Mouse (Mus musculus) hindbrain, embryonic 13.5 days (tissue): Measurements from ENCODE around the gene Stk11ip. TPM values are rescaled to one million over a fixed set of nuclear protein-coding genes. Genes with fewer than 3 reads are reported as not detected.

Experiments used
- ATAC-seq: fragments of 200-750 bp; cut with Nextera tagmentation; 2 replicates; pipeline ENCODE4 v1.8.0; 2017; ENCODE audit warnings: moderate TSS enrichment; ENCODE audit not compliant: low FRiP score
- H3K27ac ChIP-seq: fragments of 300-500 bp; sonication (generic); 2 replicates; pipeline ENCODE4 v1.5.1; 2015; ENCODE audit warnings: inconsistent platforms, mild to moderate bottlenecking, moderate library complexity
- H3K27me3 ChIP-seq: fragments of 300-500 bp; sonication (generic); 2 replicates; pipeline ENCODE4 v1.6.1; 2015; ENCODE audit warnings: mild to moderate bottlenecking, inconsistent platforms
- H3K36me3 ChIP-seq: fragments of 300-500 bp; sonication (generic); 2 replicates; pipeline ENCODE4 v1.6.1; 2015; ENCODE audit warnings: mild to moderate bottlenecking, inconsistent platforms
- H3K4me1 ChIP-seq: fragments of 300-500 bp; sonication (generic); replicated peaks from 2 replicates; pipeline ENCODE4 v1.6.1; 2015; ENCODE audit warnings: inconsistent platforms
- H3K4me2 ChIP-seq: fragments of 300-500 bp; sonication (generic); 2 replicates; pipeline ENCODE4 v1.6.1; 2015; ENCODE audit warnings: inconsistent platforms, mild to moderate bottlenecking, moderate library complexity
- H3K4me3 ChIP-seq: fragments of 300-500 bp; sonication (generic); 2 replicates; pipeline ENCODE4 v1.5.1; 2015; ENCODE audit warnings: mild to moderate bottlenecking, inconsistent platforms
- H3K9ac ChIP-seq: fragments of 300-500 bp; sonication (generic); 2 replicates; pipeline ENCODE4 v1.6.1; 2015; ENCODE audit warnings: mild to moderate bottlenecking, inconsistent platforms
- H3K9me3 ChIP-seq: fragments of 300-500 bp; sonication (generic); 2 replicates; pipeline ENCODE4 v1.6.1; 2016; ENCODE audit warnings: inconsistent platforms
- WGBS: fragments of 180-500 bp; shearing (Covaris S2); methylation state at CpG from one replicate; pipeline ENCODE4 v1.1.7; 2015; 5-methylcytosine and 5-hydroxymethylcytosine counted together
- polyA plus RNA-seq: library from polyadenylated mRNA; unstranded; fragments of >200 nt; fragmentation: Nextera tagmentation; extraction: Ambion mirVana; gene quantifications from 2 replicates; pipeline ENCODE4 v1.2.1, GENCODE M21; 2015

Stk11ip gene
- polyA plus RNA-seq, 1 experiment from 2014 or later, result 18.6 TPM

DNA sequence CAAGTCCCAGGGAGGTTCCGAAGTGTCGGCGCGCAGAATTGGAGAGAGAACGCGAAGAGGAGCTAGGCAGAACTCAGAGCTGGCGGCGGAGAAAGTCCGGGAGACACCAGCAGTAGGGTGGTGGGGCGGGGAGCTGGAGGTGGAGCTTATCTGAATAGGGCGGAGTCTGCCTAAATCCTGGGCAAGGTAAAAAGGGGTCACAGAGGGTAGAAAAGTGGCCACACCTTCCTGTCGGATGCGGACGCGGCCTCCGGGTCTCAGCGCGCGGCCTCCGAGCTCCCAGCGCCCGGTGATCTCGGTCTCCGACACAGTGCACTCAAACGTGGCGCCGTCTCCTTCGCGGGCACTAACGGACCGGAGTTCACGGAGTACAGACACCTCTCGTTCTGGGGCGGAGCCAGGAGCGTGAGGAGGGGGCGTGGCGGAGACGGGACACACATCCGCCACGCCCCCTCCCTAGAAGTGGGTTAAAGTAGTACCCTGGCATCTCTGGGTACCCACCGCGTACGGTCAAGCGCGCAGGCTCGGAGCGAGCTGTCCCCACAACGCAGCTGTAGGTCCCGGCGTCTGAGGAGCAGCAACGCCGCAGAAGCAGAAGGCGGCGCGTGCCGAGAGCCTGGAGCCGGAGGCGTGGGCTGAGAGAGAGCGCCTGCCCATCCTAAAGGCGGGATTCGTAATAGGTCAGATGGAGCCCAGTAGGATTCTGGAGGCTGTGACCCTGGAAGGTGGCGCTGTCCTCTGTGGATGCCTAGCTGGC is 33.7 kb upstream of the Stk11ip start:
- Histone ChIP-seq H3K27me3 (peaks cover 100% of the 10 kb centered on the region), H3K4me1 (peaks cover 31% of the 10 kb centered on the region), H3K36me3 (peaks cover 57% of the 10 kb centered on the region), H3K4me3 (peak overlapping the region; percentile 49), H3K9me3 (no peaks in the 10 kb centered on the region), H3K4me2 (peak overlapping the region; percentile 86), H3K27ac (no peak overlapping the region), H3K9ac (peak overlapping the region; percentile 68)
- WGBS, result under 1% methylated on average over 62 of the region's 62 CpGs
- peak; percentile 70 for ATAC-seq

DNA sequence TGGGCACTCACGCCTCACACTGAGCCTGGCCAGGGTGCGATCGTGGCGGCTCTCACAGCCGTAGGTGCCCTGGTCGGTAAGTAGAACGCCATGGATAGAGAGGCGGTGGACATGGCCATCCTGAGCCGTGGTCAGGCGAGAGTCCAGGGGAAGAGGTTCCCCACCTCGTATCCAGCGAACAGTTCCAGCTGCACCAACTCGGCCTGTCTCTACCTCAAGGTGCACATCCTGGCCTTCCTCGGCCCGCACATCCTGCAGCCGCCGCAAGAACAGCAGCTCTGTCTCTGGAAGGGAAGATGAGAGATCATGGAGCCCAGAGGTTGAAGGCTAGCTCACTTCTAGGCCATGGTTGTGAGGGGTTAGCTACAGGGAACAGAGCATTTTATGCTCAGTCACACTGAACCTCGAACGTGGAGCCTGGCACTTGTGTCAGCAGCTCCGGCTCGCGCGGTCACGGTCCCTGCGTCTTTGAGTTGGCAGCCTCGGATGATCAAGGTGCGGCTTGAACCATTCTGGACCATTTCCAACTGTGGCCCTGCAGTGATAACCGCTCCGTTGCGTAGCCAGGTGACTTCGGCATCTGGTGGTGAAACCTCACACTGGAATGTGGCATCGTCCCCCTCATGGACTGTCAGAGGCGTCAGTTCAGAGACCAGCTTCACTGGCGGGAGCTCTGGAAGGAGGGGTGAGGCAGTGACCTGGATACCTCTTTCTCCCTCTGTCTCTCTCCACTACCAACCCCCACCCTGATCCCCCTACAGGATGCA is 30.4 kb upstream of the Stk11ip start:
- 83% methylated on average over 34 of the region's 34 CpGs for WGBS
- ATAC-seq, result no peak
- no peak overlapping the region for H3K27ac ChIP-seq
- H3K4me1 ChIP-seq, result peaks cover 22% of the 10 kb centered on the region
- H3K9ac ChIP-seq, result no peak overlapping the region
- H3K36me3 ChIP-seq, result peaks cover 23% of the 10 kb centered on the region
- no peak overlapping the region for H3K4me3 ChIP-seq
- no peaks in the 10 kb centered on the region for H3K9me3 ChIP-seq
- no peak overlapping the region for H3K4me2 ChIP-seq
- peaks cover 76% of the 10 kb centered on the region for H3K27me3 ChIP-seq

DNA sequence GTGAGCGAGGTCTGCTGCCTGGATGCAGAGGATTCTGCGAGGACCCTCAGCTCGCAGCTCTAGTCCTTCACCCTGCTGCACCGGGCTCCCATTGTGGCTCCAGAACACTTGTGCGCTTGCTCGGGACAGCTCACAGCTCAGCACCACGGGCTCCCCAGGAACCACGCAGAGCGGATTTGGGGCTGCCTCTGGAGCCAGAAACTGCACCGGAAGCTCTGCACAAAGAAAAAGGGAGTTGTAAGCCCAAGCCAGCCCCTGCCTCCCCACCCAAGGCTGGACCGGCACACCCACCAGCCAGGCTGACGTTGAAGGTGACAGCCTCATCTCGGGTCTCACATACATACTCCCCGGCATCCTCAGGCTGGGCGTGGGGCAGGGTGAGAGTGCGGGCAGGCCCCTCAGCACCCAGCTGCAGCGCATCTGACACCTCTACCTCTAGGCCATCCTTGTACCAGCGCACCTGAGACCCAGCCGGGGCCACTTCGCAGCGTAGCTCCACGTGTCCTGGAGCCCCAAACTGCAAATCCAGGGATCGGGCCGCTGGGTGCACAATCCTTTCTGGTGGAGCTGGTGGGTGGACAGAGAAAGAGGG is 28.7 kb upstream of the Stk11ip start:
- H3K4me1 ChIP-seq, result peaks cover 7% of the 10 kb centered on the region
- H3K27ac ChIP-seq, result no peak overlapping the region
- H3K27me3 ChIP-seq, result peaks cover 59% of the 10 kb centered on the region
- no peak overlapping the region for H3K4me3 ChIP-seq
- no peak for ATAC-seq
- H3K4me2 ChIP-seq, result no peak overlapping the region
- peaks cover 34% of the 10 kb centered on the region for H3K36me3 ChIP-seq
- peak overlapping the region; percentile 46 for H3K9ac ChIP-seq
- WGBS, result 40% methylated on average over 24 of the region's 24 CpGs
- H3K9me3 ChIP-seq, result no peaks in the 10 kb centered on the region

DNA sequence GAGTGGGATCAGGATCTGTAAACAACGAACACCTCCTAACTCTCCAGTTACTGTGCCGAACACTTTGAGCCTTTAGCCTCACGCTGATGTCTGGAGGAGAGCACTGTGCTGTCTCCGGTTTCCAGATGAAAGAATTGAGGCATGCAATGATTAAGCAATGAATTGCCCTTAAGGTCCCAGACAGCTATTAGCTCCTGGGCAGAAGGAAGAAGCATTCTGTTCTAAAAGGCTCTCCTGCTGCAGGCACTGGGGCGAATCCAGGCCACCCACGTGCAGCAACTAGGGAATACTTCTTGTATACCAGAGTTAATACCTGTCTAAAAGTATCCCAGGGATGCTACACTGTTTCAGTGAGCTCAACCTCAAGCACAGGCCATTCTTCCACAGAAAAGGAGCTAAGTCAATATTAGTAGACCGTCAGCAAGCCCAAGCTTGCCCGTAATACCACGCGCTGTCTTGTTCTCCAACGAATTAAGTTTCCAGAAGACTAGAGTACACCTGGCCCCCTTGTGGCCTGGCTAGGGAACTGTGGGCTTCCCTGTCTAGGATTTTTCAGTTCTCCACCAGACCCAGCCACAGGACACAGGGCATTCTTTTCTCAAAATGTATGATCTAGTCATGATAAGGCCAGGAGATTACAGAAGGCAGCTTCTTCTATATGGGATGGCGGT is 26.3 kb upstream of the Stk11ip start:
- WGBS, result 52% methylated on average over 12 of the region's 12 CpGs
- Histone ChIP-seq H3K4me3 (no peak overlapping the region), H3K9me3 (no peaks in the 10 kb centered on the region), H3K9ac (no peak overlapping the region), H3K4me2 (no peak overlapping the region), H3K27ac (no peak overlapping the region), H3K36me3 (peaks cover 53% of the 10 kb centered on the region), H3K4me1 (no peaks in the 10 kb centered on the region; the same call in 1 of the 2 replicates), H3K27me3 (peaks cover 35% of the 10 kb centered on the region)
- ATAC-seq, result no peak

DNA sequence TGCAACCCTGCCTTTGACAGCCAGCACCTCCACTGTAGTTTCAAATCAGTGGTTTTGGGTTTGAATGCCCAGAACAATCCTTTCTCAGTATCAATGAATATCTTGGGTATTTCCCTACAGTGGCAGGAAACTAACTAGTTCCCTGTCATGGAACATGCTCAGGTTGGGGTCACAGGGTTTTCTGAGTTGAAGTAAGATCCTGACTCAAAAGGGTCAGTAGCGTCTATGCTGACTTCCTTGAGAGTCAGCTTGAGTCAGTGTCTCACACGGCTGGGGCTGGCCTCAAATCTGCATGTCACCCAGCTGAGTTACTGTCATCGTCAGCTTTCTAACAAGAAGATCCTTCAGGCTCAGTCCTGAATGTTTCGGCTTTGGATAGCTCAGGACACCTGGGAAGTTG is 22.4 kb upstream of the Stk11ip start:
- WGBS, result 90% methylated on average over 4 of the region's 4 CpGs

DNA sequence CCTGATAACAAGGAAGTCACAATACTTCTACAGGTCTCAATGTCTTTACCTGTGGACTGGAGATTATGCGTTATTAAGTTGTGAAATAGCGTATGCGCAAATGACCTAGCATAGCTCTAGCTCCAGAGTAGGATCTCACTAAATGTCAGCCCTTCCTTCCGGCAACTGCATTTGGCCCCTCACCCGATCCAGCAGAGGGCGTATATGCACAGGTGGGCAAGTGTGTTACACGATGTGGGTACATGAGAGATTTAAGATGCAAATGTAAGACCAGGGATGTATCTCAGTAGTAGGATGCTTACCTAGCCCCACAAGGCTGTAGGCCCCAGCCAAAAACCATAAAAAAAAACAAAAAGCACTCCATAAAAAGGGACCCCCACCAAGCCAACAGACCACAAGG is 21.9 kb upstream of the Stk11ip start:
- no peak overlapping the region for H3K9ac ChIP-seq
- no peak for ATAC-seq
- H3K36me3 ChIP-seq, result peaks cover 67% of the 10 kb centered on the region
- peaks cover 11% of the 10 kb centered on the region for H3K4me1 ChIP-seq
- no peak overlapping the region for H3K4me2 ChIP-seq
- H3K4me3 ChIP-seq, result no peak overlapping the region
- H3K9me3 ChIP-seq, result no peaks in the 10 kb centered on the region
- 86% methylated on average over 7 of the region's 7 CpGs for WGBS
- peaks cover 18% of the 10 kb centered on the region for H3K27me3 ChIP-seq
- no peak overlapping the region for H3K27ac ChIP-seq

More for the DNA sequence above, 22.4 kb upstream of the Stk11ip start:
- Histone ChIP-seq H3K9ac (no peak overlapping the region), H3K27ac (no peak overlapping the region), H3K4me3 (no peak overlapping the region), H3K4me1 (peaks cover 6% of the 10 kb centered on the region; the same call in 1 of the 2 replicates), H3K9me3 (no peaks in the 10 kb centered on the region), H3K36me3 (peaks cover 67% of the 10 kb centered on the region), H3K4me2 (no peak overlapping the region), H3K27me3 (peaks cover 12% of the 10 kb centered on the region)
- no peak for ATAC-seq

DNA sequence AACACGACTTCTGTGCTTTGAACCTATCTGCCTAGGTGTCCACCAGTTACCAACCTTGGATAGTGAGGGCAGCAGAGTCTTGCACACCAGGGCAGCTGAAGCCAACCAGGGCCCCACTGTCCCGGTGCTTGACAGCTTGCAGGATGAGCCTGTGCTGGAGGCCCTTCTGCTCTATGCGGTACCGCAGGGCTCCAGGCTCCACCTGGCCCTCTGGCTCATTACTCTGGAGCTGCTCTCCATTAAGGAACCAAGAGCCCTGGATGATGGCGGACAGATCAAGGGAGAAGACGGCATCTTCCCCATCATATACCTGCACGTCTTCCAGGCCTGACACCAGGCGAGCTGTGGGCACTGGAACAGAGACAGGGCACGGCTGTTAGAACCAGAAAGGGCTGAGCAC is 19.4 kb upstream of the Stk11ip start:
- H3K4me2 ChIP-seq, result no peak overlapping the region
- peaks cover 21% of the 10 kb centered on the region for H3K27me3 ChIP-seq
- H3K4me1 ChIP-seq, result peaks cover 26% of the 10 kb centered on the region
- peaks cover 58% of the 10 kb centered on the region for H3K36me3 ChIP-seq
- no peak for ATAC-seq
- no peak overlapping the region for H3K4me3 ChIP-seq
- no peaks in the 10 kb centered on the region for H3K9me3 ChIP-seq
- 98% methylated on average over 9 of the region's 9 CpGs for WGBS
- H3K9ac ChIP-seq, result no peak overlapping the region
- no peak overlapping the region for H3K27ac ChIP-seq

DNA sequence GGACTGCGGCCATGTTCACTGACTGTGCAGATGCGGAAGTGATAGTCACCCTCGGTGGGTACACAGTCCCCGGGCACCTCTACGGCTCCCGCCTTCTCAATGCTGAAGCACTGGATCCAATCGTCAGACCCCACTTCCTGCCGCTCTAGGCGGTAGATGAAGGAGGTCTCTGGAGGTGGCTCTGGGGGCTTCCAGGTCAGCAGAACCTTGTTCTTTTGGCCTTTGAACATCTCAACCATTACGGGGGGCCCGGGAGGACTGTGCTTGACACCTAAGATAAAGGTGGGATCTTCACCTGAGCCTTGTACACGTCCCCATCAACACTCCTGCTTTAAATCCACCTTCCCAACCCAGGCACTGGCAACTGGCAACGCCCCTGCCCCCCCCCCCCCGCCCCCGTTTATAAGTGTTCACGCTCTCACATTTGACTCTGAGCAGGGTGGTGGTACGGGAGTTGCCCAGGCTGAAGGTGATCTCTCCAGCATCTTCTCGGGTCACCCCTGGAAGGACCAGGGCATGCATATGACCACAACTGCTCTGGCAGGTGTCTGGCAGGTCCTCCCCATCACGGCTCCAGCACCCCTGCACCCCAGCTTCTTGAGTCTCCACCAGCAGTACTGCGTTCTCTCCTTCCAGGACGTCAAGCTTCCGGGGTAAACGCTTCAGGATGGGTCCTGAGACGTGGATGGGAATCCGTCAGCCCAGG is 18.2 kb upstream of the Stk11ip start:
- no peak for ATAC-seq

DNA sequence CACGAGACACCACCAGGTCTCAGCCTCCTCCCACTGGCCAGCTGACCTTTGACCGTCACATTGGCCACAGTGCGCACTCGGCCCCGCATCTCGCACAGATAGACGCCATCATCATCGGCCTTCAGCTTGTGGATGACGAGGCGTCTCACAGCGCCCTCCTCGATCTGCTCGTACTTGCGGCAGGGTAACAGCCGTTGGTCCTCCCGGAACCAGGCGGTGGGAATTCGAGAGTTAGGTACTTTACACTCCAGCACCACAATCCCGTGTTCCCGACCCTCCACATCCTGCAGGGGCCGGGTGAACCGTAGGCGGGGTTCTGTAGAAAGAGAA is 17.7 kb upstream of the Stk11ip start:
- Histone ChIP-seq H3K9me3 (no peaks in the 10 kb centered on the region), H3K27ac (no peak overlapping the region), H3K27me3 (peaks cover 36% of the 10 kb centered on the region), H3K4me3 (0 out of 2 replicates have a peak overlapping the region, but pooled peaks have one; percentile 0), H3K4me2 (0 out of 2 replicates have a peak overlapping the region, but pooled peaks have one; percentile 11), H3K4me1 (peaks cover 38% of the 10 kb centered on the region), H3K36me3 (peaks cover 41% of the 10 kb centered on the region), H3K9ac (no peak overlapping the region)
- no peak for ATAC-seq
- 61% methylated on average over 23 of the region's 23 CpGs for WGBS

More for the DNA sequence above, 18.2 kb upstream of the Stk11ip start:
- Histone ChIP-seq H3K9ac (no peak overlapping the region), H3K4me3 (0 out of 2 replicates have a peak overlapping the region, but pooled peaks have one; percentile 0), H3K4me1 (peaks cover 37% of the 10 kb centered on the region), H3K4me2 (0 out of 2 replicates have a peak overlapping the region, but pooled peaks have one; percentile 11), H3K27ac (no peak overlapping the region), H3K27me3 (peaks cover 32% of the 10 kb centered on the region), H3K9me3 (no peaks in the 10 kb centered on the region), H3K36me3 (peaks cover 46% of the 10 kb centered on the region)
- 89% methylated on average over 24 of the region's 25 CpGs for WGBS

DNA sequence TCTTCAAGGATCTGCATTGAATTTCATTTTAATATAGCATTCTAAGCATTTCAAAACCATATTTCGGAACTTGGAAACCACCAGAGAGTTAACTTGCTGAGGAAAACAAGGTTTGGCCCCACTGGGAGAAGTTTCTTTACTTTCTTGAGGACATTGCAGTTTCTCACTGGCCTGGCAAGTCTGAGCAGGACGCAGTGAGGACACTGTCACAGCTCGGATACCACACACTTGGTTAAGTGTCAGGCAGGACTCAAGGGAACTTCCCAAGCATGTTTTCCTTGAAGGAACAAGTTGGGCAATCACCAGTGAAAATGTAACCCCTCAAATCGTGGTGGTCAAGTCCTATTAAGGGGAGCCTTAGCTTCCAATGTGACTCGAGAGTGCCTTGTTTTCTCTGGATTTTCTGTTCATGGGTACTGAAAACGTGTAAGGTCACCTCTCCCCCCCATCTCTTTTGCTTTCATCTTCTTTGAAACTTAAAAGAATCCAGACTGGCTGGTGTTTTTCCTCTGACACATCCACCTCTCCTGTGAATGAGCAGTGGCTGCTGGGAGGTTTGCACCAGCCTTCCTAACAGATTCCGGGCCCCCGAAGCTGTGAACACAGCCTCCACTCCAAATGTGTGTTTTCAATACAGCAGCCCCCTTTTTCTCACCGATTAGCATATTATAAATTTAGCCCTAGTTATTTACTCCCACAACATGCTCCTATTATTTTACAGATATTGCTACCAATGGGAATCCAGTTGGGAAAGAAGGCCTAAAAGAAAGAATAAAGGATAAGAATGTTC is 16.9 kb upstream of the Stk11ip start:
- peak overlapping the region; percentile 90 for H3K4me2 ChIP-seq
- peak overlapping the region; percentile 94 for H3K27ac ChIP-seq
- peaks cover 33% of the 10 kb centered on the region for H3K36me3 ChIP-seq
- 73% methylated on average over 9 of the region's 9 CpGs for WGBS
- no peak for ATAC-seq
- H3K4me3 ChIP-seq, result peak overlapping the region; percentile 79
- H3K9ac ChIP-seq, result peak overlapping the region; percentile 97
- no peaks in the 10 kb centered on the region for H3K9me3 ChIP-seq
- peaks cover 43% of the 10 kb centered on the region for H3K27me3 ChIP-seq
- H3K4me1 ChIP-seq, result peaks cover 38% of the 10 kb centered on the region
